Mouse (Mus musculus) E14TG2a.4 (cell line): ENCODE data around the gene Helz.

Source experiments
- CTCF ChIP-seq: conservative IDR thresholded peaks from 2 replicates; pipeline ENCODE4 v1.5.1; 2014; ENCODE audit warnings: low read length
- NANOG ChIP-seq: IDR thresholded peaks from 2 replicates; pipeline ENCODE4 v1.6.1; 2014; ENCODE audit warnings: borderline replicate concordance, low read length, mixed read lengths
- POU5F1 ChIP-seq: IDR thresholded peaks from 2 replicates; pipeline ENCODE4 v1.6.1; 2014; ENCODE audit warnings: low read length, borderline replicate concordance

DNA sequence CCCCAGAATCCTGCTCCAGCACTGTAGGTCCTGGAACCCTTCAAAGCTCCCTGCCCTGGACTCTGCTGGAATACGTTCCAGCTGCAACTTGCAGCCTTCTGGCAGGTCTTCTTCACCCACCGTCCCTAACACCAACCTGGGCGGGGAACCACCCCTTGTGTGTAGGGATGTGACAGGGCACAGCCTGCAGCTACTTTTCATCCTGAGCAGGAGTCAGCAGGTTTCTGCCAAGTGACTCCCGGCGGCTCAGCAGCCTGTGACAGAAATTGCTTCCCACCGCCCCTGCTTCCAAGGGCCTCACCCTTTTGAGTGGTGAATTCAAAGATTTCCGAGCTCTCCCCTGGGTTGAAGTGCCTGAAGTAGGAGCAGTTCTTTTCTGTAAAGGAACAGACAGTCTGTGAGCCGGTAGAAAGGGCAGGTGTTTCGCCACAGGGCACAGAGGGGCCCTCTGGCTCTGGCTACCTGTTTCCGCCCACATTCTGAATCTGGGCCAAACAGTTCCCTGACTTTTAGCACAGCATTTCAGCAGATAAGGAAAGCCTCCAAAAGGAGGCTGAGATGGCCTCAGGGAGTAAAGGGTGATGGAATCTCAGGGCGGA lies 157.8 kb downstream of the Helz start:
- TF ChIP-seq POU5F1 (no peak), CTCF (no peak), NANOG (no peak)
